Mouse (Mus musculus) E14TG2a.4 (cell line): Measurements from ENCODE around the gene Smok2b.
"Not testable (repeated sequence)": the region's sequence is repeated elsewhere in the genome, so short reads cannot be mapped to it uniquely, and the experiment has no call there.

ENCODE experiments used
- CTCF ChIP-seq: conservative IDR thresholded peaks from 2 replicates; pipeline ENCODE4 v1.5.1; 2014; ENCODE audit warnings: low read length
- NANOG ChIP-seq: IDR thresholded peaks from 2 replicates; pipeline ENCODE4 v1.6.1; 2014; ENCODE audit warnings: borderline replicate concordance, low read length, mixed read lengths
- POU5F1 ChIP-seq: IDR thresholded peaks from 2 replicates; pipeline ENCODE4 v1.6.1; 2014; ENCODE audit warnings: low read length, borderline replicate concordance

GRCm38 (mm10) chr17:13190836-13191583 is 39.0 kb upstream of the Smok2b start:
- TF ChIP-seq CTCF, NANOG, POU5F1: not testable (repeated sequence)
